Mouse (Mus musculus) intestine, postnatal 0 days (tissue): ENCODE data around the gene Agap1. TPM values are rescaled to one million over a fixed set of nuclear protein-coding genes. Genes with fewer than 3 reads are reported as not detected.

Source experiments
- ATAC-seq: fragments of 200-750 bp; cut with Nextera tagmentation; 2 replicates; pipeline ENCODE4 v1.8.0; 2017; ENCODE audit warnings: mild to moderate bottlenecking, moderate TSS enrichment, moderate library complexity
- H3K27ac ChIP-seq: fragments of 300-500 bp; sonication (generic); 2 replicates; pipeline ENCODE4 v1.5.1; 2014; ENCODE audit warnings: mild to moderate bottlenecking, low read depth, low read length, moderate library complexity
- H3K27me3 ChIP-seq: fragments of 300-500 bp; sonication (generic); replicated peaks from 2 replicates; pipeline ENCODE4 v1.6.1; 2014; ENCODE audit warnings: low read length, mixed read lengths; ENCODE audit not compliant: control insufficient read depth, insufficient read depth
- H3K36me3 ChIP-seq: fragments of 300-500 bp; sonication (generic); 2 replicates; pipeline ENCODE4 v1.6.1; 2014; ENCODE audit warnings: mild to moderate bottlenecking, moderate library complexity; ENCODE audit not compliant: control insufficient read depth, insufficient read depth
- H3K4me1 ChIP-seq: fragments of 300-500 bp; sonication (generic); replicated peaks from 2 replicates; pipeline ENCODE4 v1.6.1; 2014; ENCODE audit warnings: antibody characterized with exemption, low read length, mixed read lengths; ENCODE audit not compliant: control insufficient read depth, insufficient read depth
- H3K4me2 ChIP-seq: fragments of 300-500 bp; sonication (generic); replicated peaks from 2 replicates; pipeline ENCODE4 v1.6.1; 2014; ENCODE audit warnings: low read depth, mild to moderate bottlenecking, moderate library complexity
- H3K4me3 ChIP-seq: fragments of 300-500 bp; sonication (generic); 2 replicates; pipeline ENCODE4 v1.5.1; 2014; ENCODE audit warnings: low read depth, low read length
- H3K9ac ChIP-seq: fragments of 300-500 bp; sonication (generic); 2 replicates; pipeline ENCODE4 v1.6.1; 2014; ENCODE audit warnings: mild to moderate bottlenecking, low read depth, low read length
- H3K9me3 ChIP-seq: fragments of 300-500 bp; sonication (generic); 2 replicates; pipeline ENCODE4 v1.6.1; 2016; ENCODE audit warnings: mixed run types; ENCODE audit not compliant: control insufficient read depth
- CTCF ChIP-seq: sonication (generic); IDR thresholded peaks from 2 replicates; pipeline ENCODE4 v1.5.1; 2016; ENCODE audit warnings: low read depth, mild to moderate bottlenecking, control low read depth, antibody characterized with exemption, moderate library complexity
- WGBS: fragments of 180-500 bp; shearing (Covaris S2); extraction: QIAGEN DNeasy Blood & Tissue Kit; methylation state at CpG from one replicate; pipeline ENCODE4 v1.1.7; 2014; 5-methylcytosine and 5-hydroxymethylcytosine counted together
- polyA plus RNA-seq: library from polyadenylated mRNA; unstranded; fragments of >200 nt; fragmentation: Nextera tagmentation; extraction: Ambion mirVana; gene quantifications from 2 replicates; pipeline ENCODE4 v1.2.1, GENCODE M21; 2015

Gene Agap1
- polyA plus RNA-seq, 1 experiment from 2014 or later, result 6.1 TPM

GRCm38 (mm10) chr1:89922883-89923641 lies 468.5 kb downstream of the Agap1 start:
- Histone ChIP-seq H3K27me3 (peaks cover 97% of the 10 kb centered on the region), H3K9me3 (no peaks in the 10 kb centered on the region; the same call in 1 of the 2 replicates), H3K36me3 (no peaks in the 10 kb centered on the region), H3K9ac (no peak overlapping the region), H3K27ac (no peak overlapping the region), H3K4me3 (no peak overlapping the region), H3K4me1 (no peaks in the 10 kb centered on the region), H3K4me2 (peak overlapping the region; percentile 21; the same call in 1 of the 2 replicates)
- ATAC-seq, result no peak
- WGBS, result 3% methylated on average over 38 of the region's 41 CpGs
- TF ChIP-seq CTCF, result no peak

- WGBS, result 12% methylated on average over 14 of the region's 14 CpGs
- peaks cover 97% of the 10 kb centered on the region for H3K27me3 ChIP-seq
- H3K9ac ChIP-seq, result no peak overlapping the region
- peak overlapping the region; percentile 7; the same call in 1 of the 2 replicates for H3K4me2 ChIP-seq
- no peaks in the 10 kb centered on the region for H3K4me1 ChIP-seq
- no peak overlapping the region for H3K27ac ChIP-seq
- H3K36me3 ChIP-seq, result no peaks in the 10 kb centered on the region
- no peak for TF ChIP-seq CTCF
- H3K4me3 ChIP-seq, result no peak overlapping the region
- no peak for ATAC-seq
- no peaks in the 10 kb centered on the region; the same call in 1 of the 2 replicates for H3K9me3 ChIP-seq
Observed at GRCm38 (mm10) chr1:89923642-89924020, 469.0 kb downstream of the Agap1 start.

GRCm38 (mm10) chr1:89925501-89926190 lies 471.0 kb downstream of the Agap1 start:
- Histone ChIP-seq H3K4me2 (no peak overlapping the region), H3K4me1 (no peaks in the 10 kb centered on the region), H3K9me3 (no peaks in the 10 kb centered on the region), H3K4me3 (no peak overlapping the region), H3K27me3 (peaks cover 100% of the 10 kb centered on the region), H3K36me3 (no peaks in the 10 kb centered on the region), H3K27ac (no peak overlapping the region), H3K9ac (no peak overlapping the region)
- WGBS, result 64% methylated on average over 12 of the region's 12 CpGs
- TF ChIP-seq CTCF, result no peak
- ATAC-seq, result no peak

- Histone ChIP-seq H3K4me2 (peak overlapping the region; percentile 64; the same call in 1 of the 2 replicates), H3K27ac (no peak overlapping the region), H3K36me3 (no peaks in the 10 kb centered on the region), H3K4me1 (no peaks in the 10 kb centered on the region), H3K9me3 (no peaks in the 10 kb centered on the region), H3K27me3 (peaks cover 100% of the 10 kb centered on the region), H3K9ac (no peak overlapping the region), H3K4me3 (peak overlapping the region; percentile 41; the same call in 1 of the 2 replicates)
- TF ChIP-seq CTCF, result no peak
- no peak for ATAC-seq
- WGBS, result 27% methylated on average over 9 of the region's 9 CpGs
Observed at GRCm38 (mm10) chr1:89926583-89927060, 472.0 kb downstream of the Agap1 start.

- ATAC-seq, result no peak
- Histone ChIP-seq H3K9ac (no peak overlapping the region), H3K4me3 (peak overlapping the region; percentile 41), H3K4me1 (no peaks in the 10 kb centered on the region), H3K9me3 (no peaks in the 10 kb centered on the region), H3K27me3 (peaks cover 100% of the 10 kb centered on the region), H3K27ac (no peak overlapping the region), H3K36me3 (no peaks in the 10 kb centered on the region), H3K4me2 (peak overlapping the region; percentile 64)
- WGBS, result 3% methylated on average over 36 of the region's 36 CpGs
- no peak for TF ChIP-seq CTCF
Observed at GRCm38 (mm10) chr1:89927061-89927661, 472.6 kb downstream of the Agap1 start.

- no peaks in the 10 kb centered on the region for H3K9me3 ChIP-seq
- H3K4me2 ChIP-seq, result peak overlapping the region; percentile 37; the same call in 1 of the 2 replicates
- ATAC-seq, result no peak
- H3K27ac ChIP-seq, result no peak overlapping the region
- no peak for TF ChIP-seq CTCF
- no peak overlapping the region for H3K9ac ChIP-seq
- H3K27me3 ChIP-seq, result peaks cover 98% of the 10 kb centered on the region
- H3K4me3 ChIP-seq, result peak overlapping the region; percentile 11
- H3K4me1 ChIP-seq, result no peaks in the 10 kb centered on the region
- 17% methylated on average over 25 of the region's 25 CpGs for WGBS
- H3K36me3 ChIP-seq, result no peaks in the 10 kb centered on the region
Observed at GRCm38 (mm10) chr1:89928676-89929075, 474.1 kb downstream of the Agap1 start.
